Mouse (Mus musculus): ENCODE measurements around the gene B4galt5. TPM values are rescaled to one million over a fixed set of nuclear protein-coding genes. Genes with fewer than 3 reads are reported as not detected.

The B4galt5 gene
- total RNA-seq, 2 experiments from 2014 or later: 86.1 to 102 TPM

GRCm38 (mm10) chr2:167334312-167334711 is 14.7 kb downstream of the B4galt5 start:
- DNase-seq (ENCODE audit: low spot score in 2 of 2): no peak

- DNase-seq (ENCODE audit: low spot score in 2 of 2): no peak
These were observed 15.5 kb downstream of the B4galt5 start for GRCm38 (mm10) chr2:167333450-167333849.

DNA sequence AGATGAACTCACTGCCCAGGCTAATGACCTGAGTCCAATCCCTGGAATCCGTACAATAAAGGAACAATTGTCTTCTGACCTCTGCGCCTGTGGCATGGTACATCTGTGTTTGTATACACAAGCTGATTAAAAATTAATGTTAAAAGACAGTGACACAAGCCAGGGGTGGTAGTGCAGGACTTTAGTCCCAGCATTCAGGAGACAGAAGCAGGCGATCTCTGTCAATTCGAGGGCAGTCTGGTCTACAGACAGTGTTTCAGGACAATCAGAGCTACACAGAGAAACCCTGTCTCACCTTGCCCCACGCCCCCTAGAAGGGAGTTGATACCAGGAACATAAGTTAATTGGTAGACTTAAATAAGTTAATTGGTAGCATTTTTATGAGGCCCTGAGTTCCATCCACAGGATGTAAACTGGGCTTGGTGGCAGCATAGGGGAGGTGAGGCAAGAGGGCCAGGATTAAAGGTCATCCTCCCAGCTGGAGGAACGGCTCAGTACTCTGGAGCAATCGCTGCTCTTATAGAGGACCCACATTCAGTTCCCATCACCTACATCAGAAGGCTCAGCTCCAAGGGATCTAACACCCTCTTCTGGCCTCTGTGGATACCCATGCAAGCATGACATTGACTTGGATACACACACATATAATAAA is 16.5 kb downstream of the B4galt5 start:
- no peak for DNase-seq (ENCODE audit: low spot score in 2 of 2)

- DNase-seq (ENCODE audit: low spot score in 2 of 2): no peak
These were observed 17.5 kb downstream of the B4galt5 start for GRCm38 (mm10) chr2:167331432-167331921.

DNA sequence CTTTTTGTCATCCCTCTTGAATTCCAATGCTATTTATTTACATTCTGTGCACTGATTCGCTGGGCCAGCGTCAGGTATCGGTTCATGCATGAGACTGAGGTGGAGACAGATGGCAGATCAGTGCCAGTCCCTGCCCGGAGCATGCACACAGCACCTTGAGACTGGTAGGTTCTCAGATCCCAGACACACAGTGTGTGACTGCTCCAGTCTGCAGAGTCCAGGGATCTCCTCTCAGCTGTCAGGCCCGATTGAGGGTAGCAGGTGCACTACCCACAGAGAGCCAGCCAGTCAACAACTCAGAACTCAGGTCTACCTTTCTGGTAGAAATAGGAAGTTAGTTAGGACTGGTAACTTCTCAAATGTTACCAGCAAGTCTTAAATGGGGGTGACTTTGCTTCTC is 18.4 kb downstream of the B4galt5 start:
- DNase-seq (ENCODE audit: low spot score in 2 of 2): no peak

GRCm38 (mm10) chr2:167329478-167330262 is 19.3 kb downstream of the B4galt5 start:
- DNase-seq (ENCODE audit: low spot score in 2 of 2): no peak

- DNase-seq (ENCODE audit: low spot score in 2 of 2): no peak
These were observed 20.6 kb downstream of the B4galt5 start for GRCm38 (mm10) chr2:167328340-167328739.

GRCm38 (mm10) chr2:167326582-167326981 is 22.4 kb downstream of the B4galt5 start:
- no peak for DNase-seq (ENCODE audit: low spot score in 2 of 2)

DNA sequence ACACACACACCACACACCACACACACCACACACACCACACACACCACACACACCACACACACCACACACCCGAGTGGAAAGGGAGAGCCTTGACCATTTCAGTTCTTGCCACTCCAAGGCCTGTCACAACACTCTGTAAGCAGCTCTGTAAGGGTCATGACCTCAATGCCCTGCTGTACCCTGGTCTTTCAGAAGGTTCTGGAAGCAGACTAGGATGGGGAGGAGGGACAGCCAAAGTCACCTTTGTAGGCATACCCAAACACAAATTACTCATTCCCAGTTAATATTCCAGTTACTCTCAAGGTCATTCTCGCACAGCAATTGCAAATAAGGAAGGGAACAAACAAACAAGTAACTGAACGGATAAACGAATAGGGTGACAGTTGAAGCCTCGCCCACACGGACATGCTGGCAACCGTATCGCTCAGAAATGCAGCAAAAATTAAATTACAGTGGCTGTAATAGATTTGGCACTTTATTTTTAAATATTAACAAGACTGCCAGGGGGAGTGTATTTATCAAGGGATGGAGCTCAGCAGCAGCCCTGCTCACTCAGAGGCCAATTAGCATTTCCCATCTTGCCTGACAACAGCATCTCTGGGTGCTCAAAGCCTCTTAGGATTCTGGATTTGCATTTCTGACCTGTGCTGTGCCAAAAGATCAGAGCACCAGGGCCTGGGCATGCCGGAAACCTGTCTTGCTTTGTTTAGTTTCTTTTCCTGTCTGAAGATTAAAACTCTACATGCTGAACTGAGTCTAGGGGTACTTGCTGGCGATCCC is 24.6 kb downstream of the B4galt5 start:
- no peak for DNase-seq (ENCODE audit: low spot score in 2 of 2)

- no peak for DNase-seq (ENCODE audit: low spot score in 2 of 2)
These were observed 25.9 kb downstream of the B4galt5 start for GRCm38 (mm10) chr2:167323116-167323515.

GRCm38 (mm10) chr2:167321372-167321771 is 27.6 kb downstream of the B4galt5 start:
- DNase-seq (ENCODE audit: low spot score in 2 of 2): no peak

DNA sequence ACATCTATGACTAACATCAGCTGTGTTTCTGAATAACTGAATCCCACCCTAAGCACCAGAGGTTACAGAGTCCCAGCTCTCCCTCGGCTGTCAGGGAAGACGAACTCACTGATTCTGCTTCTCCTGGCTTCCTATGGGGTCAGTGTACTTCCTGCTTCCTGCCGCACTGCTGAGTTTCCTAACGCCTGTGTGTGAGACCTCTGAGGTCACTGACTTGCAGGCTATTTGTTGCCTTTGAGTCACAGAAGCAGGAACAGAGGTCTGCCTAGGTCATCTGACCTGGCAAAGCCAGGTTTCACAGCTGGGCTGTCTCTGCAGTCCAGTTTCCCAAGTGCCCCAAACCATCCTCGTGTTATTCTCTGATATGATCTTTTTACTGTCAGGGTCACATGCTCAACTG is 30.0 kb downstream of the B4galt5 start:
- DNase-seq (ENCODE audit: low spot score in 2 of 2): no peak

DNA sequence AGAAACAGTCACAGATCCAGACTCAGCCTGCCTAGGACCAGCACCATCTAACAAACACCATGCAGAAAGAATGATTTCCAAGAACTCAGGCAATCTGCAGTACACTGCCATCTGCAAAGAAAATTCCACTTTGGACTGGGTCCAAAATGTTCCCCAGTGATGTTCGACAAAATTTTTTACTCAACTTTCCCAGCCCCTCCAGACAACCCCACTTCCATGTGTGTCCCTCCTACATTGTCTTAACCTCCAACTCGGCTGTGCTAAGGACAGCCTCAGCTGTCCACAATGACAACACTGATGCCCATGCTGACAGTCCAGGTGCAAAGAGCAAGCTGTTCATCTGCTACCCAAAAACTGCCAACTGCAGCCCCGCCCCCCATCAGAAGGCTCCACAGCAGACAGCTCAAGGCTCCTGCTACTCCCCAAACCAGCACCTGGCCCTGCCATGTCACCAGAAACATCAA is 32.2 kb downstream of the B4galt5 start:
- no peak for DNase-seq (ENCODE audit: low spot score in 2 of 2)

DNA sequence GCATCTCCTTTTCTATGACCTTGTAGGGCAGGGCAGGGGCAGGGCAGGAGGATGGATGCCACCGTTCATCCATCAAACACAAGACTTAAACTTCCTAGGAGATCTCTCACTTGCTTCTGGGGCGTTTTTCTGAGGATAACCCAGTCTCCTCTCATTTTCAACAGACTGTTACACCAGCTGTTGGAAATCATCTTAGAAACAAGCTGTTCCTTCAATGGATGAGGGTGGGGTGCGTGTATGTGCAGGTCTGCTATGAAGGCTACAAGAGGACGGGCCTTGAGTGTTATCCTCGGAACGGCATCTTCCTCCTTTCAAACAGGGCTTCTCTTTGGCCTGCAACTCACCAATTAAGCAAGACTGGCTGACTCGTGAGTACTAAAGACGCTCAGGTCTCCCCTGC is 34.5 kb downstream of the B4galt5 start:
- DNase-seq (ENCODE audit: low spot score in 2 of 2): no peak

DNA sequence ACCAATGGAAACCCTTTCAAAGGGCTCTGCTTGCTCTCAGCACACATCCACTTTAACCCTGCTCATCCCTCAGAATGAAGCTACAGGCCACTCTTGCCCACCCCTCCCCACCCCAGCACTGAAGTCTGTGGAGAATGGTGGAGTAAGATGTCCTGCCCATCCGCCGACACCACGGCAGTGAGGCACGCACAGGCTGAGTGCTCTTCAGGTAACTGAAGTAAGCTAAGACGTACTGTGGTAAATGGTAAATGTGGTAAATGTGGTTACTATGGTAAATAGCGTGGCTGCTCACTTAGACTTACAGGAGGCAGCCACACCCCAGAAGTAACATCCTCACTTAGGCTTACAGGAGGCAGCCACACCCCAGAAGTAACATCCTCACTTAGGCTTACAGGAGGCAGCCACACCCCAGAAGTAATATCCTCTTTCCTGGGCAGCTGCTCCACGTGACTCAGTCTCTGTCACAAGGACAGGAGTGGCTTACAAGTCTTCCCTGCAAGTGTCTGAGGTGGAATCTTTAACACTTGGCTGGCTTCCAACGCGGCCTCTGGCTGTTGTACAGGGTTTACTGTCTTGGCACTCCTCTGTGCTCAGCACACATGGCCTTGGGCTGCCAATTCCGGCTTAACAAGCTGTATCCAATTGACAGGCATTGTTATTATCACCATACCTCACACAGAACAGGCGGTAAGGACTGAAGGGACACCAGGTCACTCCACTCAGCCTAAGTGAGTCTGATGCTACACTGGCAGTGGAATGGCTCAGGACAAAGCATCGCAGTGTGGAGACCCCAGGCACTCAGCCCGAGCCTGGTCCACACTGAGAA is 35.3 kb downstream of the B4galt5 start:
- DNase-seq (ENCODE audit: low spot score in 2 of 2): peak in 1 of 2 experiments; percentile 73

- no peak for DNase-seq (ENCODE audit: low spot score in 2 of 2)
These were observed 38.9 kb downstream of the B4galt5 start for GRCm38 (mm10) chr2:167310121-167310520.

GRCm38 (mm10) chr2:167309286-167309685 is 39.7 kb downstream of the B4galt5 start:
- DNase-seq (ENCODE audit: low spot score in 2 of 2): no peak

GRCm38 (mm10) chr2:167307716-167308115 is 41.3 kb downstream of the B4galt5 start:
- no peak for DNase-seq (ENCODE audit: low spot score in 2 of 2)

GRCm38 (mm10) chr2:167306626-167307541 is 42.1 kb downstream of the B4galt5 start:
- DNase-seq (ENCODE audit: low spot score in 2 of 2): no peak

DNA sequence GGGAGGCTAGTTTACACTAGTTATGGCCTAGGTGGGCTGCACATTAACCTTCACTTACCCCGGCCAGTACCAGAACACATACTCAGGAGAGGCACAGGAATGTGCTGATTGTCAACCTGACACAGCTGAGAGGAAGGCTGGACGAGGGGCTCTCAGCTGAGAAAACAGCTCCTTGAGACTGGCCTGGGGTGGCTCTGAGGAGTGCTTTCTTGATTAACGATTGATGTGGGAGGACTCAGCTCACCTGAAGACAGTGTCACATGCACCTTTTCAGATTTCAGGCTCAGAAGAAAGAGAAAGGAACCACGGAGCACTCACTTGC is 42.7 kb downstream of the B4galt5 start:
- DNase-seq (ENCODE audit: low spot score in 2 of 2): no peak

Measured in adrenal gland, postnatal 4 days (tissue).